Mouse (Mus musculus) hindlimb bud, embryonic 11.5 days (tissue): ENCODE measurements around the gene Tubb4a.
"Not testable (repeated sequence)": the region's sequence is repeated elsewhere in the genome, so short reads cannot be mapped to it uniquely, and the experiment has no call there.

Experiments used
- DNase-seq: peaks from one replicate; pipeline ENCODE4 v3.0.0-alpha.2; 2012; ENCODE audit warnings: low read depth, low spot score; ENCODE audit errors: extremely low spot score

The Tubb4a gene

GRCm38 (mm10) chr17:57087049-57087832 is at the start of gene Tubb4a:
TSS of gene Tubb4a (minus strand) at chr17:57087782.
- no peak for DNase-seq

- no peak for DNase-seq
Observed at GRCm38 (mm10) chr17:57135635-57136034, 48.1 kb upstream of the Tubb4a start.

- DNase-seq = no peak
Observed at GRCm38 (mm10) chr17:57134693-57135092, 47.1 kb upstream of the Tubb4a start.

- DNase-seq = not testable (repeated sequence)
Observed at GRCm38 (mm10) chr17:57134021-57134420, 46.4 kb upstream of the Tubb4a start.

GRCm38 (mm10) chr17:57131793-57132192 is 44.2 kb upstream of the Tubb4a start:
- DNase-seq = no peak

- no peak for DNase-seq
Observed at GRCm38 (mm10) chr17:57125853-57126622, 38.5 kb upstream of the Tubb4a start.

- DNase-seq = no peak
Observed at GRCm38 (mm10) chr17:57124792-57125191, 37.2 kb upstream of the Tubb4a start.

GRCm38 (mm10) chr17:57123192-57124118 is 35.9 kb upstream of the Tubb4a start:
- DNase-seq = no peak

- no peak for DNase-seq
Observed at GRCm38 (mm10) chr17:57121856-57122255, 34.3 kb upstream of the Tubb4a start.

GRCm38 (mm10) chr17:57118524-57119349 is 31.2 kb upstream of the Tubb4a start:
- DNase-seq = no peak

- DNase-seq = no peak
Observed at GRCm38 (mm10) chr17:57116801-57117200, 29.2 kb upstream of the Tubb4a start.

- DNase-seq = no peak
Observed at GRCm38 (mm10) chr17:57112768-57113474, 25.3 kb upstream of the Tubb4a start.

- DNase-seq = no peak
Observed at GRCm38 (mm10) chr17:57110005-57110404, 22.4 kb upstream of the Tubb4a start.

GRCm38 (mm10) chr17:57108666-57109171 is 21.1 kb upstream of the Tubb4a start:
- no peak for DNase-seq

GRCm38 (mm10) chr17:57108040-57108665 is 20.6 kb upstream of the Tubb4a start:
- DNase-seq = no peak

GRCm38 (mm10) chr17:57107064-57107463 is 19.5 kb upstream of the Tubb4a start:
- DNase-seq = no peak

- no peak for DNase-seq
Observed at GRCm38 (mm10) chr17:57106035-57106368, 18.4 kb upstream of the Tubb4a start.

GRCm38 (mm10) chr17:57105181-57106034 is 17.8 kb upstream of the Tubb4a start, which contains the start of gene Tnfsf9:
TSS of gene Tnfsf9 (plus strand) at chr17:57105325.
- no peak for DNase-seq
